Mouse (Mus musculus): Measurements from ENCODE around the gene Fam118a. TPM values are rescaled to one million over a fixed set of nuclear protein-coding genes. Genes with fewer than 3 reads are reported as not detected.
A peak's percentile ranks its signal among the peaks of the same experiment; 100 is the strongest.

Gene Fam118a
- total RNA-seq, 2 experiments from 2014 or later: 27.2 to 28.3 TPM

GRCm38 (mm10) chr15:85055186-85055585 is 26.4 kb downstream of the Fam118a start:
- no peak for DNase-seq (ENCODE audit: low spot score in 2 of 2)

- no peak for DNase-seq (ENCODE audit: low spot score in 2 of 2)
Measured at GRCm38 (mm10) chr15:85063421-85063820, 34.7 kb downstream of the Fam118a start.

- DNase-seq (ENCODE audit: low spot score in 2 of 2): peak; percentile 24 to 41
Measured at GRCm38 (mm10) chr15:85070561-85070960, 41.8 kb downstream of the Fam118a start.

- no peak for DNase-seq (ENCODE audit: low spot score in 2 of 2)
Measured at GRCm38 (mm10) chr15:85072651-85073050, 43.9 kb downstream of the Fam118a start.

GRCm38 (mm10) chr15:85085641-85086040 is 56.9 kb downstream of the Fam118a start:
- peak; percentile 4 to 14 for DNase-seq (ENCODE audit: low spot score in 2 of 2)

Other genes starting within 250 kb of the Fam118a start
- 10 to 100 TPM; 11.6 to 13.8 TPM for gene Phf21b, start 172.9 kb upstream of the Fam118a start, total RNA-seq (2021)
- 1 to 10 TPM; 1.0 to 1.4 TPM for gene Gm29666, start 108.9 kb upstream of the Fam118a start, total RNA-seq (2021)
- 10 to 100 TPM; 31.5 to 31.7 TPM for gene Nup50, start 105.5 kb upstream of the Fam118a start, total RNA-seq (2021)
- gene 5031439G07Rik, start 40.4 kb upstream of the Fam118a start, total RNA-seq (2021): 100 to 1,000 TPM; 102 to 128 TPM
- under 1 TPM; 0.31 to 0.78 TPM for gene Upk3a, start 11.8 kb upstream of the Fam118a start, total RNA-seq (2021)
- gene Smc1b, start 103.0 kb downstream of the Fam118a start, total RNA-seq (2021): under 1 TPM in 1 of 2 experiments, not detected in 1; 0.42 TPM
- gene Ribc2, start 103.1 kb downstream of the Fam118a start, total RNA-seq (2021): under 1 TPM; 0.38 to 0.50 TPM
- gene Fbln1, start 177.0 kb downstream of the Fam118a start, total RNA-seq (2021): 10 to 100 TPM; 17.4 to 22.6 TPM

Measured in layer of hippocampus, postnatal 10 days (tissue).